ENCODE assay signal across 18 mouse cellular contexts in the genomic region with DNA sequence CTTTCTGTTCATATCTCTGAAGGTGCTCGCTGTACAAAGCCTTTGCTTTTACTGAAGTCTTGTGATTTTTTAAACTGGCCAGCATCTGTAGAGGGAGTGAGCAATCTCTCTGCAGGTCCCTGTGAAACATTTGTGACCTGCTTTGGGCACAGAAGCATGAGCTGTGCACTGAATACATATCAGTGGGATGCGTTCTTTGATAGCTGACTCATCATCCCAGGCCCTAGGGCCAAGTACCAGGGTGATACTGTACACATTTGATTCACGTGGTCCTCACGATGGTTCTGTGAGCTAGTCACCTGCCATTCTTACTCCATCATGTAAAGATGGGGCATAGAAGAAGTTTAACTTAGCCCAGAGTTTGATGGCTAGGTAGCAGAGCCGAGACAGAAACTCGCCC. TPM values are rescaled to one million over a fixed set of nuclear protein-coding genes. Genes with fewer than 3 reads are reported as not detected.
DNase-seq lines count a peak whose midpoint lies in the region; ATAC-seq lines count a peak whose summit lies in the region.
"Had no signal": no experiment of that assay in that cellular context is flagged by ENCODE, and none has a peak within 500 bp of the region (broad histone marks: within the 10 kb centered on the region; RNA-seq: fewer than 3 reads in every experiment).

No protein-coding gene starts in this region.

- no peak overlapping the region for H3K4me2 ChIP-seq in neural tube, embryonic 13.5 days
- no peak overlapping the region for H3K4me2 ChIP-seq in hindbrain, embryonic 12.5 days (replicated peaks)
- H3K4me2 ChIP-seq in midbrain, embryonic 11.5 days: no peak overlapping the region

- DNase-seq in neural tube, embryonic 10.5 days (ENCODE audit: extremely low spot score, low spot score): no peak
- no peak for DNase-seq in midbrain, embryonic 11.5 days (ENCODE audit: low spot score, missing footprints)
- DNase-seq in right cerebral cortex, postnatal 10 days (ENCODE audit: low spot score in 2 of 2): no peak
- DNase-seq in natural killer cell, adult 2 months (ENCODE audit: low spot score in 2 of 2): no peak
- DNase-seq: adrenal gland, postnatal 14 days; cerebellum, adult 8-10 months; heart, adult 18-20 months; kidney, adult 9 months; liver; lung, adult 2 months; thymus, adult 2 months had no signal

- H3K36me3 ChIP-seq in neural tube, embryonic 13.5 days: no peaks in the 10 kb centered on the region
- no peaks in the 10 kb centered on the region for H3K36me3 ChIP-seq in hindbrain, embryonic 12.5 days
- H3K36me3 ChIP-seq in midbrain, embryonic 11.5 days (ENCODE audit: control insufficient read depth, insufficient read depth, low read length): no peaks in the 10 kb centered on the region
- H3K36me3 ChIP-seq: forebrain, embryonic 10.5 days had no signal

- 0 out of 2 replicates have a peak overlapping the region, but pooled peaks have one; percentile 28 for H3K9ac ChIP-seq in neural tube, embryonic 13.5 days
- no peak overlapping the region for H3K9ac ChIP-seq in hindbrain, embryonic 12.5 days
- no peak overlapping the region for H3K9ac ChIP-seq in midbrain, embryonic 11.5 days (ENCODE audit: low read length)

- no peak overlapping the region for H3K4me3 ChIP-seq in neural tube, embryonic 13.5 days
- no peak overlapping the region for H3K4me3 ChIP-seq in hindbrain, embryonic 12.5 days
- H3K4me3 ChIP-seq in midbrain, embryonic 11.5 days (ENCODE audit: low read depth, low read length): no peak overlapping the region

- 71% methylated on average over 6 of the region's 6 CpGs for WGBS in neural tube, embryonic 13.5 days
- WGBS in hindbrain, embryonic 12.5 days: 76% methylated on average over 6 of the region's 6 CpGs
- 75% methylated on average over 6 of the region's 6 CpGs for WGBS in midbrain, embryonic 11.5 days

- no peak overlapping the region; the same call in 1 of the 2 replicates for H3K27ac ChIP-seq in neural tube, embryonic 13.5 days (replicated peaks)
- peak overlapping the region; percentile 40; the same call in 1 of the 2 replicates for H3K27ac ChIP-seq in hindbrain, embryonic 12.5 days
- no peak overlapping the region for H3K27ac ChIP-seq in midbrain, embryonic 11.5 days (ENCODE audit: low read depth, low read length)
- H3K27ac ChIP-seq: macrophage had no signal

- peaks cover 55% of the 10 kb centered on the region for H3K4me1 ChIP-seq in neural tube, embryonic 13.5 days (replicated peaks)
- H3K4me1 ChIP-seq in hindbrain, embryonic 12.5 days: peaks cover 41% of the 10 kb centered on the region
- peaks cover 34% of the 10 kb centered on the region for H3K4me1 ChIP-seq in midbrain, embryonic 11.5 days (ENCODE audit: control insufficient read depth, insufficient read depth, low read length)

- no peaks in the 10 kb centered on the region for H3K27me3 ChIP-seq in neural tube, embryonic 13.5 days
- H3K27me3 ChIP-seq in hindbrain, embryonic 12.5 days: no peaks in the 10 kb centered on the region; the same call in 1 of the 2 replicates
- H3K27me3 ChIP-seq in midbrain, embryonic 11.5 days (ENCODE audit: control insufficient read depth, insufficient read depth, low read length): no peaks in the 10 kb centered on the region; the same call in 1 of the 2 replicates

- no peaks in the 10 kb centered on the region for H3K9me3 ChIP-seq in neural tube, embryonic 13.5 days
- H3K9me3 ChIP-seq in hindbrain, embryonic 12.5 days (replicated peaks): no peaks in the 10 kb centered on the region
- H3K9me3 ChIP-seq in midbrain, embryonic 11.5 days (ENCODE audit: control insufficient read depth, low read length): no peaks in the 10 kb centered on the region
- H3K9me3 ChIP-seq: forebrain, embryonic 10.5 days had no signal

- ATAC-seq in neural tube, embryonic 13.5 days (ENCODE audit: low read depth): no peak
- ATAC-seq in hindbrain, embryonic 12.5 days (ENCODE audit: low FRiP score): no peak
- ATAC-seq in midbrain, embryonic 11.5 days (ENCODE audit: low FRiP score): 0 out of 2 replicates have a peak, but pooled peaks have one; percentile 0
- ATAC-seq in megakaryocyte-erythroid progenitor cell, adult 5-6 weeks (replicated peaks; ENCODE audit: low FRiP score, low TSS enrichment, poor library complexity, severe bottlenecking): no peak
- ATAC-seq in CD4-positive, CD25-positive, alpha-beta regulatory T cell, adult 4 months: no peak
- ATAC-seq: inflammation-experienced regulatory T-cells, adult 6 months had no signal

RNA-seq across cellular contexts. Expression of gene Alg14, which starts 57.2 kb away (rescaled TPM):
- polyA plus RNA-seq in neural tube, embryonic 13.5 days (2015; fragmentation: Nextera tagmentation; extraction: Ambion mirVana): 37.9 and 39.3 TPM in 2 replicates
- 28.7 and 38.5 TPM in 2 replicates for polyA plus RNA-seq in hindbrain, embryonic 12.5 days (2016; fragmentation: Nextera tagmentation; extraction: Ambion mirVana)
- 37.6 and 38.0 TPM in 2 replicates for polyA plus RNA-seq in midbrain, embryonic 11.5 days (2014; fragmentation: Nextera tagmentation; extraction: Ambion mirVana)
- total RNA-seq in megakaryocyte-erythroid progenitor cell, adult 5-6 weeks (2014; fragmentation: Nextera tagmentation): 14.1 and 23.4 TPM in 2 replicates
- 8.4 and 18.8 TPM in 2 replicates for total RNA-seq in megakaryocyte-erythroid progenitor cell, adult 5-6 weeks (2017)
- 10 to 100 TPM; 15.5 to 29.5 TPM for polyA plus RNA-seq in CD4-positive, CD25-positive, alpha-beta regulatory T cell, adult 4 months (2017; shearing (Covaris generic))
